Mouse (Mus musculus) right cerebral cortex, postnatal 10 days (tissue): ENCODE measurements at regions not wholly inside any gene's neighbourhood (a gene's known extent, or its start where the extent isn't known, plus 50 kb on each side); places are given as distances from the start of the nearest gene placed in this dataset.

Experiments used
- DNase-seq, 2 experiments: peaks; one replicate each; pipeline ENCODE4 v3.0.0; 2021; ENCODE audit warnings: low spot score in 2 of 2

DNA sequence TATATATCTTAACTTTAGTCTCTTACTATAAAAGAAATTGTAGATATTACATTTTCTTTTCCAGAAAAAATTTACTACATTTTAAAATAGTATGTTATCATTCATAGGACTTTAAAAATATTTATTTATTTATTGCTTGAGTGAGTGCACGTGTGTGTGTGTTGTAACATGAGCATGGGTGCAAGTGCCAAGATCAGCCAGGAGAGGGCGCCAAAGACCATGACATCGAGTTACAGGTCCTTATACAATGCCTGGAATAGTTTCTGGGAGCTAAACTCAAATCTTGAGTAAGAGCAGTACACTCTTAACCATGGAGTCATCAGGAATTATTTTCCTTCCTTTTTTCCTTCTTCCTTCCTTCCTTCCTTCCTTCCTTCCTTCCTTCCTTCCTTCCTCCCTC is 185.4 kb upstream of the Mageb4 start:
- DNase-seq = peak; percentile 16 to 36
